Mouse (Mus musculus) heart, embryonic 13.5 days (tissue): ENCODE results near the gene Aldh1b1. TPM values are rescaled to one million over a fixed set of nuclear protein-coding genes. Genes with fewer than 3 reads are reported as not detected.

Experiments
- ATAC-seq: fragments of 200-750 bp; cut with Nextera tagmentation; 2 replicates; pipeline ENCODE4 v1.8.0; 2017; ENCODE audit warnings: moderate TSS enrichment; ENCODE audit not compliant: insufficient number of reproducible peaks, low FRiP score, low TSS enrichment; ENCODE audit errors: extremely low read depth
- H3K27ac ChIP-seq: fragments of 300-500 bp; sonication (generic); replicated peaks from 2 replicates; pipeline ENCODE4 v1.5.1; 2015; ENCODE audit warnings: moderate library complexity, mild to moderate bottlenecking, inconsistent platforms
- H3K27me3 ChIP-seq: fragments of 300-500 bp; sonication (generic); replicated peaks from 2 replicates; pipeline ENCODE4 v1.6.1; 2015; ENCODE audit warnings: mild to moderate bottlenecking, inconsistent platforms
- H3K36me3 ChIP-seq: fragments of 300-500 bp; sonication (generic); 2 replicates; pipeline ENCODE4 v1.6.1; 2015; ENCODE audit warnings: mild to moderate bottlenecking, inconsistent platforms
- H3K4me1 ChIP-seq: fragments of 300-500 bp; sonication (generic); 2 replicates; pipeline ENCODE4 v1.6.1; 2015; ENCODE audit warnings: inconsistent platforms
- H3K4me2 ChIP-seq: fragments of 300-500 bp; sonication (generic); 2 replicates; pipeline ENCODE4 v1.6.1; 2015; ENCODE audit warnings: inconsistent platforms, mild to moderate bottlenecking, moderate library complexity
- H3K4me3 ChIP-seq: fragments of 300-500 bp; sonication (generic); 2 replicates; pipeline ENCODE4 v1.5.1; 2015; ENCODE audit warnings: moderate library complexity, mild to moderate bottlenecking, inconsistent platforms
- H3K9ac ChIP-seq: fragments of 300-500 bp; sonication (generic); 2 replicates; pipeline ENCODE4 v1.6.1; 2015; ENCODE audit warnings: inconsistent platforms, mild to moderate bottlenecking, moderate library complexity
- H3K9me3 ChIP-seq: fragments of 300-500 bp; sonication (generic); 2 replicates; pipeline ENCODE4 v1.6.1; 2016; ENCODE audit warnings: inconsistent platforms
- WGBS: fragments of 180-500 bp; shearing (Covaris S2); methylation state at CpG from one replicate; pipeline ENCODE4 v1.1.7; 2015; ENCODE audit warnings: mixed read lengths; 5-methylcytosine and 5-hydroxymethylcytosine counted together
- polyA plus RNA-seq: library from polyadenylated mRNA; unstranded; fragments of >200 nt; fragmentation: Nextera tagmentation; extraction: Ambion mirVana; gene quantifications from 2 replicates; pipeline ENCODE4 v1.2.1, GENCODE M21; 2015

Aldh1b1 gene
- 121 and 130 TPM in 2 replicates for polyA plus RNA-seq

DNA sequence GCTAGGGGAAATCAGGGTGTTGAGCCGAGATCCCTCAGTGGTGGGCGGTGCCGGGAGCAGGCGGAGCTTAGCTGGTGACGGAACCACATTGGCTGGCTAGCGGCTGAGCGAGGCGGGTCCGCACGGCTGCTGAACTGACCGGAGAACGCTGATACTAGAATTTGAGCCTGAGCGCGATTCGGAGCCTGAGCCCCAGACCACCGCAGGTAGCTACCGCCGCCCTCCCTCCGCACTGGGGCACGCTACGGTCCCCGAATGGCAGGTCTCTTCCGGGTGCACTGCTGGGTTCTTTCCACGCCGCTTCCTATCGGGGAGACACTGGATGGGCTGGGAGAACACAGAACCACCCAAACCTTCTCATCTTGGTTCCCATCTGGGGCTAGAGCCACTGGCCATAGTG is at the start of gene Aldh1b1:
Aldh1b1 (plus strand) TSS at position 59 of the 400 bp plus-strand sequence.
- Histone ChIP-seq H3K4me3 (peak within 1 kb of the TSS; percentile 69), H3K4me1 (peaks cover 68% of the 10 kb centered on the region), H3K36me3 (peaks cover 17% of the 10 kb centered on the region), H3K27ac (peak within 1 kb of the TSS; percentile 73), H3K9me3 (no peaks in the 10 kb centered on the region), H3K4me2 (peak within 1 kb of the TSS; percentile 87), H3K9ac (peak within 1 kb of the TSS; percentile 89), H3K27me3 (0 out of 2 replicates have a peak, but pooled peaks cover 3% of the 10 kb centered on the region)
- WGBS, result under 1% methylated on average over 26 of the region's 26 CpGs
- peak; percentile 48; the same call in 1 of the 2 replicates for ATAC-seq

DNA sequence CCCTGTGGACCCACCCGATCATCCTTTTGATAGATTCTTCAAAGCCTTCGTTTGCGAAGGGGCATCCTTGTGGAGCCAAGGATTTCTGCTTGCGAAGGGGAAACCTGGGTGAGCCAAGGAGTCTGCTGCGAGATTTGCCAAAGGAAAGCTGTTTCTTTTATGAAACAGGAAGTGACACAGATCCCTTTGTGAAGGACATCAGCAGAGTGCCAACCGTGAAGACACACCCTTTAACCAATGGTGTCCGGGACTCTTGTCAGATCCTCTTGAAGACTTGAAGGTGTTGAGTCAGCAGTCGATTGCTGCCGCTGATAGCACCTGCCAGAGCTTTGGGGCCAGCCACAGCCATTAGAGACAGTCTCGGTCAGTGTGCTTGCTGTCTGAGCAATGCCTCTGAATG is 49.4 kb upstream of the Aldh1b1 start:
- Histone ChIP-seq H3K27ac (no peak overlapping the region), H3K9me3 (no peaks in the 10 kb centered on the region), H3K4me3 (no peak overlapping the region), H3K27me3 (no peaks in the 10 kb centered on the region), H3K9ac (no peak overlapping the region), H3K36me3 (no peaks in the 10 kb centered on the region), H3K4me2 (no peak overlapping the region), H3K4me1 (peaks cover 33% of the 10 kb centered on the region)
- no peak for ATAC-seq
- 55% methylated on average over 10 of the region's 10 CpGs for WGBS

DNA sequence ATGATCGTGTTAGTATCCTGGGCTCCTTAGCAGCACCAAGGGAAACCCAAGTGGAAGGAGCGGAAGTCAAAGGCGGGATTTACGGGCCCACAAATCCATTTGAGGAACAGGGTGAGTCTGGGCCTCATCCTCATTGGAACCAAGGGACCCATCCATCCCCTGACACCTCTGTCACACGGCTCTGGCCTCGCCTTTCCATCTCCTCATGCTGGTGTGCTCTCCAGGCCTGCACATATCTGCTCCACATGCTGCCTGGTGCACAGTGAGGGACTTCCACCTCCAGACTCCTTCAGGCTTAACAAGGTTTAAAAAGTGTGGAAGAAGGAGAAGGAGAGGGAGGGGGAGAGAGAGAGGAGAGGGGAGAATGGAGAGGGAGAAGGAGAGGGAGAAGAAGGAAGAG is 48.3 kb upstream of the Aldh1b1 start:
- no peak overlapping the region for H3K4me2 ChIP-seq
- H3K9me3 ChIP-seq, result no peaks in the 10 kb centered on the region
- 0 out of 2 replicates have a peak, but pooled peaks cover 2% of the 10 kb centered on the region for H3K27me3 ChIP-seq
- WGBS, result 71% methylated on average over 6 of the region's 6 CpGs
- no peaks in the 10 kb centered on the region for H3K36me3 ChIP-seq
- no peak overlapping the region for H3K27ac ChIP-seq
- no peak for ATAC-seq
- no peak overlapping the region for H3K4me3 ChIP-seq
- H3K9ac ChIP-seq, result no peak overlapping the region
- H3K4me1 ChIP-seq, result peaks cover 37% of the 10 kb centered on the region

DNA sequence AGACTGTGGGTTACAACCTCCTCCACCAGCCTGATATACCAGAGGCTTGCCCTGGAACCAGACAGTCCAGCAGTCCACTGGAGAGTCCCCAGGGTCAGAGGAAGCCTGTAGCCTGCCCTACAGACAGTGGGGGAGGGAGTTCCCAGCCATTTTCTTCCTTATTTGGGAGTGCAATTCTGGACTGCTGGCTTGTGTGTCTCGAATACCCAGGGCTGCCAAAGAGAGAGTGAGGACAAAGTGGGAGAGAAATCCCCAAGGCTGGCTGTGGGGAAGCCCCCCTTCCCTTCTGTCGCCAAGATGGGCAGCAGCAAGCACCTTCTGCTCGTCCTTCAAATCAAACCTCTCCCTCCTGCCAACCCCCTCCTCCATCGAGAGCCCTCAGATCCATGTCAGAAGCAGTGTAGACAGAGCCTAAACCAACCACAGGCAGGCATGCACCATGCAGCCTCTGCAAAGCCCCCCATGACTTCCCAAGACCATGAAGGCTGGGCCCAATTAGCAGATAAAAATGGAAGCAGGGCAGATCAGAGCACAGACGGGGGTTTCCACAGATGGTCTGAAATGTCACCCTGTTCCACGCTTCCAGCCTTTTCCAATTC is 45.5 kb upstream of the Aldh1b1 start:
- 0 out of 2 replicates have a peak overlapping the region, but pooled peaks have one; percentile 30 for H3K9ac ChIP-seq
- 0 out of 2 replicates have a peak overlapping the region, but pooled peaks have one; percentile 7 for H3K27ac ChIP-seq
- 0 out of 2 replicates have a peak, but pooled peaks cover 8% of the 10 kb centered on the region for H3K27me3 ChIP-seq
- H3K4me2 ChIP-seq, result no peak overlapping the region
- H3K4me3 ChIP-seq, result no peak overlapping the region
- WGBS, result 33% methylated on average over 6 of the region's 6 CpGs
- no peaks in the 10 kb centered on the region for H3K36me3 ChIP-seq
- peaks cover 44% of the 10 kb centered on the region for H3K4me1 ChIP-seq
- H3K9me3 ChIP-seq, result no peaks in the 10 kb centered on the region
- ATAC-seq, result no peak

DNA sequence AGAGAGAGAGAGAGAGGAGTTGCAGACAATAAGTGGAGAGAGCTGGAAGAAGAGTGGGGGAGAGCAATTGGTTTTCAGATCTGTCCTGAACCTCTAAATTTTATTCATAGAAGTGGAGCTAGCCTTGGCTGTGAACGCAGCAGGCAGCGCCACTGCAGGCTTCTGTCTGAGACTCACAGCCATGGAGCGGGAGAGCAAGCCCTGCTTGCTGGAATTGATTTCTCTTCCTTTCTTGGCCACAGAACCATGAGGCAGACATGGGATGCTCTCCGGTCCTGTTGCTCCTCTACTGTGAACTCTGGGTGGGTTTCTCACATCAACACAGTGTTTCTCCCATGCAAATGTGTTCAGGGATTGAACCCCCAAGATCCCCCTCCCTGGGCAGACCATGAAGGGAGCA is 44.7 kb upstream of the Aldh1b1 start:
- Histone ChIP-seq H3K4me3 (no peak overlapping the region), H3K9ac (no peak overlapping the region), H3K4me2 (no peak overlapping the region), H3K27ac (no peak overlapping the region), H3K36me3 (no peaks in the 10 kb centered on the region), H3K4me1 (peaks cover 43% of the 10 kb centered on the region), H3K9me3 (no peaks in the 10 kb centered on the region), H3K27me3 (0 out of 2 replicates have a peak, but pooled peaks cover 8% of the 10 kb centered on the region)
- ATAC-seq, result no peak
- WGBS, result 76% methylated on average over 4 of the region's 4 CpGs

DNA sequence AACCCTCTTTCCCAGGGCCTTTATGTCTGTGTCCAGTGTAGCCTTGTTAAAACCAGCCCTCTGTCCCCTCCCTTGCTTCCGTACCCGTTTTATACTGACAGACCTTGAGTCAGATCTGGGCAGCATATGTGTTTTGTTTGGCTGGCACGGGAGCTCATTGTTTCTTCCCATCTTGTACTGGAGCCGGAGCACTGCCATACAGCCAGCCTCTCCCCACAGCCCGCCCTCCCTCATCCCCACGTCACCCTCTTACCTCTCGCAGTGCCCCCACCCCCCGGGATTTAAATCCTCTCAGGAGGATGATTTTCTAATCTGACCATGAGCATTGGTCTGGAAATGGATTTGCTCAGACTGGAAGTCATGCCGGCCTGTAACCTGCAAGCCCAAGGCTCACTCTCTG is 43.7 kb upstream of the Aldh1b1 start:
- no peak overlapping the region for H3K9ac ChIP-seq
- H3K27me3 ChIP-seq, result 0 out of 2 replicates have a peak, but pooled peaks cover 12% of the 10 kb centered on the region
- H3K36me3 ChIP-seq, result no peaks in the 10 kb centered on the region
- peaks cover 40% of the 10 kb centered on the region for H3K4me1 ChIP-seq
- ATAC-seq, result no peak
- no peak overlapping the region for H3K27ac ChIP-seq
- 67% methylated on average over 9 of the region's 9 CpGs for WGBS
- H3K4me2 ChIP-seq, result no peak overlapping the region
- H3K4me3 ChIP-seq, result no peak overlapping the region
- no peaks in the 10 kb centered on the region for H3K9me3 ChIP-seq

DNA sequence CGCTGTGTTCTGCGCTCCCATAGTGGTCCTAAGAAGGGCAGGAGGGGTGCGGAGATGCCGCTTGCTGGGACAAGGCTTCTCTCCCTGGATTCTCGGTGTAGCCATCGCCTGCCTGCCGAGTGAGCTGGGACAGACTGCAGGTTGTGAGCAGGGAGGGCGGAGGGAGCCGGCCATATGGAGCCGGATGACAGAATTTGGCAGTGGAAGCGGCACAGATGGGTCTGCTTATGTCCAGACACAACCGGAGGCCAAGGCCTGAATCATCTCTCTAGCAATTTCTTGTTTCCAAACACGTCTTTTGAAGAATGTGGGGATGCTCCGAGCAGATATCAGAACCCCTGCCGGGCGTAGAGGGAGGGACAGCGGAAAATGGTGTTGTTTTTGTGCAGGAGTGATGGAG is 42.9 kb upstream of the Aldh1b1 start:
- H3K27me3 ChIP-seq, result 0 out of 2 replicates have a peak, but pooled peaks cover 12% of the 10 kb centered on the region
- no peak overlapping the region for H3K4me3 ChIP-seq
- no peaks in the 10 kb centered on the region for H3K9me3 ChIP-seq
- 53% methylated on average over 17 of the region's 17 CpGs for WGBS
- H3K9ac ChIP-seq, result no peak overlapping the region
- H3K36me3 ChIP-seq, result no peaks in the 10 kb centered on the region
- H3K4me2 ChIP-seq, result no peak overlapping the region
- H3K4me1 ChIP-seq, result peaks cover 40% of the 10 kb centered on the region
- ATAC-seq, result no peak
- H3K27ac ChIP-seq, result no peak overlapping the region

DNA sequence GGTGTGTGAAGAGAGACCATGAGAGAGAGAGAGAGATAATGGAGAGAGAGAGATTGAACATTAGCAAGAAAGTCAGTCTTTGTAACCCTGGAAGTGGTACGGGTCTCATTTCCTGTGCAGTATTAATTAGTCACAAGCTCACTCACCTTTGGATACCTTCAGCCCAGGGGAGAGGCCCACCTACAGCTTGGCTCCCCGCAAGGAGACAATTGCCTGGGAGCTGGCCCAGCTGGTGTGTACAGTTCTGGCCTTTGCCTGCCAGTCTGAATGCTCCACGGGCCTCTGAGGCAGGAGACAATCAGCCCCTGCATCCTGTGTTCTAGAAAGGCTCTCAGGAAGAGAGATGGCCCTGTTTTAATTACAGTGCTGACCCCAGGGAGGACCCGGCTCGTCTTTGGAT is 40.9 kb upstream of the Aldh1b1 start:
- WGBS, result 55% methylated on average over 5 of the region's 5 CpGs
- Histone ChIP-seq H3K27ac (no peak overlapping the region), H3K4me2 (no peak overlapping the region), H3K27me3 (0 out of 2 replicates have a peak, but pooled peaks cover 12% of the 10 kb centered on the region), H3K4me1 (peaks cover 44% of the 10 kb centered on the region), H3K4me3 (no peak overlapping the region), H3K36me3 (no peaks in the 10 kb centered on the region), H3K9ac (no peak overlapping the region), H3K9me3 (no peaks in the 10 kb centered on the region)
- no peak for ATAC-seq

DNA sequence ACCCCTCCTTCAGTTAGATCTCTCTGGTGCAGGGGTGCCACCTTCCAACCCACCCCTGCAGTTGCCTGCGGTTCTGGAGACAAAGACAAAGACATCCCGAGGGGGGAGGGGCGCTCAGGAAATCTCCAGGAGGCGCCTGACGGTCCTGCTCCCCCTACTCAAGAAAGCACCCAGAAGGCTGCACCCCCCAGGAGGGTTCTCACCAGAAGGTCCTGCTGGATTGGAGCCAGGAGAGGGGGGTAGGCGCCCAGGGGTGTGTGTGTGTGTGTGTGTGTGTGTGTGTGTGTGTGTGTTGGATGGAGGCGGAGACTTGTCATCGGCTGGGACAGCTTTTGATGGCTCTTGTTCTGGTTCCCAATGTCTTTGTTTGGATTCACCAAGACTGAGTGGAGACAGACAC is 39.4 kb upstream of the Aldh1b1 start:
- Histone ChIP-seq H3K36me3 (no peaks in the 10 kb centered on the region), H3K27me3 (peaks cover 16% of the 10 kb centered on the region; the same call in 1 of the 2 replicates), H3K4me3 (no peak overlapping the region), H3K27ac (no peak overlapping the region), H3K4me2 (no peak overlapping the region), H3K9me3 (no peaks in the 10 kb centered on the region), H3K4me1 (peaks cover 44% of the 10 kb centered on the region), H3K9ac (no peak overlapping the region)
- WGBS, result 60% methylated on average over 8 of the region's 8 CpGs
- ATAC-seq, result no peak

DNA sequence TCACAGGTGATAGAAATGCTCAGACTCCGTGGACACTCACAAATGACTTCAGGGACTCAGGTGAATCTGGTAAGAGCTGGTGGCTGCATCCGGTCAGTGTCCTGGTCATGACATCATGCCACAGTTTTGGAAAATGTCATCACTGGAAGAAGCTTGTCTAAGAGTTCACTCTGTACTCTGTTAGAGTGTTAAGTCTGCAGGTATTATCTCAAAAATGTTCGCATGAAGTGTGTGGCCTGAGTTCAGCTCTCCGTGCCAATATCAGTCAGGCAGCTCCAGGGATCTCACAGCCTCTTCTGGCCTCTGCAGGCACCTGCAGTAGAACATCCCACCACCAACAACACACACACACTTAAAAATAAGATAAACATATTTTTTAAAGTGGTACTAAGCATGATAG is 36.2 kb upstream of the Aldh1b1 start:
- WGBS, result 59% methylated on average over 4 of the region's 4 CpGs
- H3K4me1 ChIP-seq, result peaks cover 57% of the 10 kb centered on the region
- no peak for ATAC-seq
- 0 out of 2 replicates have a peak overlapping the region, but pooled peaks have one; percentile 8 for H3K9ac ChIP-seq
- H3K27me3 ChIP-seq, result peaks cover 29% of the 10 kb centered on the region
- H3K4me3 ChIP-seq, result no peak overlapping the region
- H3K27ac ChIP-seq, result no peak overlapping the region
- H3K36me3 ChIP-seq, result no peaks in the 10 kb centered on the region
- H3K4me2 ChIP-seq, result 0 out of 2 replicates have a peak overlapping the region, but pooled peaks have one; percentile 62
- no peaks in the 10 kb centered on the region for H3K9me3 ChIP-seq

DNA sequence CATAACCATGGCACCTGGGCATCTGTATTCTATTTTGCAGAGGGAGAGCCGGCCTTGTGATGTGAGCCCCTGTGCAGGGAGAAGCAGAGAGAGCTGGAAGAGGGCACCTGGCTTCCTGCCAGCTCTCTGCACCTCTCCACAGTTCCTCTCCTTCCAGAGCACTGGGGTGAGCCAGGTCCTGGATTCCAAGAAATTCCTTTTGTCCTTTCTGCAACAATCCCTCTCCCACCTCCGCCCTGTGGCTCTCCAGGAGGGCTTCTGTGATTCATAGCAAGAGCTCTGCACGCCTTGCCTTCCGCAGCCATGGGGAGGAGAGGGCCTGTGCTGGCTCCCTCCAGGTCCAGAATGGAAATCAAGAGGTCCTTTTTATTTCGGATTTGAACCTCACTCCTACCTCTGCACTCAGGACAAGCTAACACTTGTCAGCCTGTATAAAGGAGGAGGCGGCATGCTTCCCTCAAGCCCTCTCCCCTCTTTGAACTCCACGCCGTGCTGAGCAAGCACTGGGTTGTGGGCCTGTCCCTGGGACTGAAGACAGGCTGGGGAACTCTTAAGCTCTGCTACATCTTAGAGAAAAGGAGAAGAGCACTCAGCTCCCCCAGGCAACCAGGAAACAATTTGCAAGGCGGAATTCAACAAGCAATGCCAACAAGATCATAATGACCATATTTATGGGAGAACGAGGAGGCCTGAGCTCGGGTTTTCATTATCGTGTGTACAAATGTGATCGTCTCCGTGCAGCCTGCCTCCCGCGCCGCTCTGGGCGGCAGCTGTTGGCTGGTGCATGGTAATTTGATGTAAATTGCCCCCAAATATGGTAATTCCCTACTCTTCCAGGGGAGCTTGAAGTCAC is 35.3 kb upstream of the Aldh1b1 start:
- H3K36me3 ChIP-seq, result no peaks in the 10 kb centered on the region
- H3K9me3 ChIP-seq, result no peaks in the 10 kb centered on the region
- H3K4me3 ChIP-seq, result peak overlapping the region; percentile 31
- WGBS, result 9% methylated on average over 18 of the region's 18 CpGs
- H3K4me1 ChIP-seq, result peaks cover 66% of the 10 kb centered on the region
- peak overlapping the region; percentile 47 for H3K9ac ChIP-seq
- peak overlapping the region; percentile 59 for H3K27ac ChIP-seq
- H3K27me3 ChIP-seq, result peaks cover 34% of the 10 kb centered on the region
- ATAC-seq, result no peak
- peak overlapping the region; percentile 62 for H3K4me2 ChIP-seq
